Mouse (Mus musculus): Measurements from ENCODE around the gene Ttk.

DNA sequence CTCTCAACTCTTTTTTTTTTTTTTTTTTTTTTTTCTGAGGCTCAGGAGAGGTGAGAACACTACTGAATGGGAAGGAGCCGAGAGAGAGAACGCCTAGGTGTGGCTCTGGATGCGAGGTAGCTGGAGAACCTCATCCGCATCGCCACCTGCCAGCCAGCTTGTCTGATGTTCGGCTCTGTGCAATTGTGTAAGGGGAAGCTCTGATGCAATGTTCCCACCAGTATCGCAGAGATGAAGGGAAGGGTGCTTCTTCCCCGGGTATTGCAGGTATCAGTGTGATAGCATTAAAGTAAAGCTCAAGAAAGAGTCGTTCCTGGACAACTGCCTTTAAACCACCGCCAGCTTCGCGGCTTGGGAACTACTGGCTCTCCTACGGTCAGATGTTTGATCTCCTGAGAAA lies 30.1 kb upstream of the Ttk start:
- TF ChIP-seq CTCF (IDR thresholded peaks at IDR 0.05; ENCODE audit: control insufficient read depth, insufficient read depth, low read length) (no peak), POLR2A (IDR thresholded peaks at IDR 0.05; ENCODE audit: borderline replicate concordance, control insufficient read depth, low read depth, low read length) (no peak)

Data from bone marrow, adult 2 months (tissue).